Mouse (Mus musculus): Measurements from ENCODE around the gene 5031439G07Rik.
A peak's percentile ranks its signal among the peaks of the same experiment; 100 is the strongest.
"Not testable (repeated sequence)": the region's sequence is repeated elsewhere in the genome, so short reads cannot be mapped to it uniquely, and the experiment has no call there.

5031439G07Rik gene

GRCm38 (mm10) chr15:84987874-84988825 is at the start of gene 5031439G07Rik:
Gene 5031439G07Rik, minus strand, starts transcription at chr15:84988551.
- peak; percentile 95 for DNase-seq (ENCODE audit: inconsistent ontology term)

- DNase-seq (ENCODE audit: inconsistent ontology term): no peak
Observed at GRCm38 (mm10) chr15:85037343-85037690, 49.0 kb upstream of the 5031439G07Rik start.

GRCm38 (mm10) chr15:85036566-85037342 is 48.4 kb upstream of the 5031439G07Rik start:
- DNase-seq (ENCODE audit: inconsistent ontology term): peak; percentile 99

GRCm38 (mm10) chr15:85033916-85034315 is 45.6 kb upstream of the 5031439G07Rik start:
- not testable (repeated sequence) for DNase-seq (ENCODE audit: inconsistent ontology term)

GRCm38 (mm10) chr15:85031866-85032265 is 43.5 kb upstream of the 5031439G07Rik start:
- DNase-seq (ENCODE audit: inconsistent ontology term): peak; percentile 36

- DNase-seq (ENCODE audit: inconsistent ontology term): not testable (repeated sequence)
Observed at GRCm38 (mm10) chr15:85030643-85031042, 42.3 kb upstream of the 5031439G07Rik start.

- not testable (repeated sequence) for DNase-seq (ENCODE audit: inconsistent ontology term)
Observed at GRCm38 (mm10) chr15:85028648-85029047, 40.3 kb upstream of the 5031439G07Rik start, which contains the start of gene Fam118a. Gene Fam118a, plus strand, starts transcription at chr15:85028948.

- DNase-seq (ENCODE audit: inconsistent ontology term): no peak
Observed at GRCm38 (mm10) chr15:85027740-85028139, 39.4 kb upstream of the 5031439G07Rik start.

- DNase-seq (ENCODE audit: inconsistent ontology term): no peak
Observed at GRCm38 (mm10) chr15:85026197-85026596, 37.8 kb upstream of the 5031439G07Rik start.

- DNase-seq (ENCODE audit: inconsistent ontology term): no peak
Observed at GRCm38 (mm10) chr15:85022211-85022610, 33.9 kb upstream of the 5031439G07Rik start.

GRCm38 (mm10) chr15:85016951-85017664 is 28.8 kb upstream of the 5031439G07Rik start, which contains the start of gene Upk3a:
Gene Upk3a, plus strand, starts transcription at chr15:85017141.
- no peak for DNase-seq (ENCODE audit: inconsistent ontology term)

GRCm38 (mm10) chr15:85015771-85016170 is 27.4 kb upstream of the 5031439G07Rik start:
- no peak for DNase-seq (ENCODE audit: inconsistent ontology term)

- DNase-seq (ENCODE audit: inconsistent ontology term): no peak
Observed at GRCm38 (mm10) chr15:85012662-85013054, 24.3 kb upstream of the 5031439G07Rik start.

GRCm38 (mm10) chr15:85011895-85012661 is 23.7 kb upstream of the 5031439G07Rik start:
- no peak for DNase-seq (ENCODE audit: inconsistent ontology term)

GRCm38 (mm10) chr15:85009666-85010065 is 21.3 kb upstream of the 5031439G07Rik start:
- DNase-seq (ENCODE audit: inconsistent ontology term): no peak

- peak; percentile 76 for DNase-seq (ENCODE audit: inconsistent ontology term)
Observed at GRCm38 (mm10) chr15:85000984-85001982, 12.9 kb upstream of the 5031439G07Rik start.

- DNase-seq (ENCODE audit: inconsistent ontology term): no peak
Observed at GRCm38 (mm10) chr15:84999911-85000310, 11.6 kb upstream of the 5031439G07Rik start.

- no peak for DNase-seq (ENCODE audit: inconsistent ontology term)
Observed at GRCm38 (mm10) chr15:84997768-84998454, 9.6 kb upstream of the 5031439G07Rik start.

GRCm38 (mm10) chr15:84995967-84996366 is 7.6 kb upstream of the 5031439G07Rik start:
- DNase-seq (ENCODE audit: inconsistent ontology term): peak; percentile 56
